Mouse (Mus musculus) retina, postnatal 1 day (tissue): ENCODE results near the gene Mcm8.

ENCODE experiments used
- DNase-seq: peaks from one replicate; pipeline ENCODE4 v3.0.0-alpha.2; 2012

Gene Mcm8

GRCm38 (mm10) chr2:132873657-132874326 lies 57.9 kb downstream of the Mcm8 start:
- peak; percentile 19 for DNase-seq

GRCm38 (mm10) chr2:132876991-132877390 lies 61.0 kb downstream of the Mcm8 start:
- DNase-seq: no peak

- DNase-seq: peak; percentile 69
Measured at GRCm38 (mm10) chr2:132879261-132880044, 63.5 kb downstream of the Mcm8 start.

GRCm38 (mm10) chr2:132880844-132881645 lies 65.1 kb downstream of the Mcm8 start, which contains the start of gene Lrrn4:
Gene Lrrn4 (minus strand): TSS chr2:132880891.
- no peak for DNase-seq

- no peak for DNase-seq
Measured at GRCm38 (mm10) chr2:132884303-132884967, 68.5 kb downstream of the Mcm8 start.

- no peak for DNase-seq
Measured at GRCm38 (mm10) chr2:132885312-132885711, 69.4 kb downstream of the Mcm8 start.
